Mouse (Mus musculus) neural tube, embryonic 14.5 days (tissue): ENCODE measurements around the gene Ctnnal1. TPM values are rescaled to one million over a fixed set of nuclear protein-coding genes. Genes with fewer than 3 reads are reported as not detected.

ENCODE experiments used
- ATAC-seq: fragments of 200-750 bp; cut with Nextera tagmentation; 2 replicates; pipeline ENCODE4 v1.8.0; 2017; ENCODE audit warnings: low read depth, mild to moderate bottlenecking, moderate TSS enrichment, moderate library complexity
- H3K27ac ChIP-seq: fragments of 300-500 bp; sonication (generic); 2 replicates; pipeline ENCODE4 v1.5.1; 2014; ENCODE audit warnings: low read depth, mild to moderate bottlenecking, control low read depth, low read length, moderate library complexity, mixed read lengths
- H3K27me3 ChIP-seq: fragments of 300-500 bp; sonication (generic); 2 replicates; pipeline ENCODE4 v1.6.1; 2014; ENCODE audit warnings: low read length; ENCODE audit not compliant: control insufficient read depth, insufficient read depth
- H3K36me3 ChIP-seq: fragments of 300-500 bp; sonication (generic); 2 replicates; pipeline ENCODE4 v1.6.1; 2014; ENCODE audit warnings: low read length, mixed read lengths; ENCODE audit not compliant: control insufficient read depth, insufficient read depth
- H3K4me1 ChIP-seq: fragments of 300-500 bp; sonication (generic); 2 replicates; pipeline ENCODE4 v1.6.1; 2014; ENCODE audit warnings: low read length; ENCODE audit not compliant: control insufficient read depth, insufficient read depth
- H3K4me2 ChIP-seq: fragments of 300-500 bp; sonication (generic); 2 replicates; pipeline ENCODE4 v1.6.1; 2014; ENCODE audit warnings: mild to moderate bottlenecking, low read depth, low read length, control low read depth
- H3K4me3 ChIP-seq: fragments of 300-500 bp; sonication (generic); 2 replicates; pipeline ENCODE4 v1.5.1; 2014; ENCODE audit warnings: low read depth, low read length, control low read depth, mixed read lengths
- H3K9ac ChIP-seq: fragments of 300-500 bp; sonication (generic); replicated peaks from 2 replicates; pipeline ENCODE4 v1.6.1; 2014; ENCODE audit warnings: low read depth, mild to moderate bottlenecking, control low read depth, low read length, mixed read lengths
- H3K9me3 ChIP-seq: fragments of 300-500 bp; sonication (generic); 2 replicates; pipeline ENCODE4 v1.6.1; 2016; ENCODE audit warnings: low read length; ENCODE audit not compliant: control insufficient read depth
- WGBS: fragments of 180-500 bp; shearing (Covaris S2); extraction: QIAGEN DNeasy Blood & Tissue Kit; methylation state at CpG from one replicate; pipeline ENCODE4 v1.1.7; 2014; 5-methylcytosine and 5-hydroxymethylcytosine counted together
- polyA plus RNA-seq: library from polyadenylated mRNA; unstranded; fragments of >200 nt; fragmentation: Nextera tagmentation; extraction: Ambion mirVana; gene quantifications from 2 replicates; pipeline ENCODE4 v1.2.1, GENCODE M21; 2014

Ctnnal1 gene
- polyA plus RNA-seq, 1 experiment from 2014 or later, result 14.4 TPM

DNA sequence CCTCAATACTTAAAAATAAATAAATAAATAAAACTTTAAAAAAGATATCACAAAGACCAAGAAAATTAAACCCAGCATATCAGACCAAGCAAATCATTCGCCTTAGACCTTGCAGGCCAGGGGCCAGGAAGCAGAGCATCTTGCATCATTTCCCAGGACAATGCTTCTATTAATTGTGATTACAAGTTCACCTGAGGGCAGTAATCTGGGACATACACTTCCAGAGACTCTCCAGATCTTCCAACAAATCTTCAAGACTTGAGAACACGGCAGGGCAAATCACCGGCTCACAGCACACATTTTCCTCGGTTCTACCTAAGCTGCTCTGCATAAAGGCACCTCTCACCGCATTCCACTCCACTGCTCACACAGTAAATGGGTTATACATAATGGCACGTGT, 16.9 kb downstream of the Ctnnal1 start:
- no peak for ATAC-seq
- no peak overlapping the region for H3K4me2 ChIP-seq
- no peaks in the 10 kb centered on the region for H3K27me3 ChIP-seq
- H3K9ac ChIP-seq, result no peak overlapping the region
- no peaks in the 10 kb centered on the region for H3K9me3 ChIP-seq
- H3K27ac ChIP-seq, result no peak overlapping the region
- peaks cover 6% of the 10 kb centered on the region; the same call in 1 of the 2 replicates for H3K36me3 ChIP-seq
- H3K4me1 ChIP-seq, result no peaks in the 10 kb centered on the region
- WGBS, result 94% methylated on average over 6 of the region's 6 CpGs
- no peak overlapping the region for H3K4me3 ChIP-seq

- H3K4me3 ChIP-seq, result no peak overlapping the region
- H3K9me3 ChIP-seq, result no peaks in the 10 kb centered on the region
- H3K4me2 ChIP-seq, result no peak overlapping the region
- no peaks in the 10 kb centered on the region for H3K27me3 ChIP-seq
- WGBS, result 87% methylated on average over 3 of the region's 3 CpGs
- H3K36me3 ChIP-seq, result peaks cover 6% of the 10 kb centered on the region; the same call in 1 of the 2 replicates
- no peak for ATAC-seq
- no peak overlapping the region for H3K9ac ChIP-seq
- H3K4me1 ChIP-seq, result no peaks in the 10 kb centered on the region
- no peak overlapping the region for H3K27ac ChIP-seq
These were observed 17.6 kb downstream of the Ctnnal1 start for GRCm38 (mm10) chr4:56847400-56847799.

DNA sequence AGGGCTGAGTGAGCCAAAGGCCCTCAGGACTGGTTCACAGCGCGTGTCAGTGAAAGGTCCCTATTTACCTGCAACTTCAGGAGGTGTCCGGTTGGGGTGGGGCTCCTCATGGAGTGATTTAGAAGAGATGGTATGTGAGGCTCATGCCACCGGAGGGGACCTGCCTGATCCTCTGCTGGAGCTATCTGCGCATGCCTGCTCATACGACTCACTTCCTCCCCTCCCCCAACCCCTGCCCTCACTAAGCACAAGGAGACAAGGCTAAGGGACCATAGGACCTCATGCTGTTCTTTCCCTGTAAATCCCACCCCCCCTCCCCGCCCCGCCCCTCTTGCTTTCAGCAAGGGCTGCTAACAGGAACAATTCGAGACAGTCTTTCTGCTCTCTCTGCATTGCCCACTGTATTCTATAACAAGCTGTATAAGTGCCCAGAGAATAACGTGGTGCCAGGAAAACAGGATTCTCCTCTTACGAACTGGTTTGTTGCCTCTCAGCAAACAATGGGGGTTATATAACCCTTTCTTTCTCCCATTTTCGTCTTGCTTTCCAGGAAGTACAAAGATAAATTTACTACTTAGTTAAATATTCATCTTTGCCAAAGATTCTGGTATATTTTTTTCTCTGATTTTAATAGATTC, 19.0 kb downstream of the Ctnnal1 start:
- WGBS, result 51% methylated on average over 12 of the region's 12 CpGs
- ATAC-seq, result peak; percentile 14; the same call in 1 of the 2 replicates
- Histone ChIP-seq H3K4me1 (no peaks in the 10 kb centered on the region), H3K4me3 (no peak overlapping the region), H3K9me3 (no peaks in the 10 kb centered on the region), H3K27ac (no peak overlapping the region), H3K4me2 (no peak overlapping the region), H3K36me3 (peaks cover 8% of the 10 kb centered on the region; the same call in 1 of the 2 replicates), H3K27me3 (no peaks in the 10 kb centered on the region), H3K9ac (no peak overlapping the region)

DNA sequence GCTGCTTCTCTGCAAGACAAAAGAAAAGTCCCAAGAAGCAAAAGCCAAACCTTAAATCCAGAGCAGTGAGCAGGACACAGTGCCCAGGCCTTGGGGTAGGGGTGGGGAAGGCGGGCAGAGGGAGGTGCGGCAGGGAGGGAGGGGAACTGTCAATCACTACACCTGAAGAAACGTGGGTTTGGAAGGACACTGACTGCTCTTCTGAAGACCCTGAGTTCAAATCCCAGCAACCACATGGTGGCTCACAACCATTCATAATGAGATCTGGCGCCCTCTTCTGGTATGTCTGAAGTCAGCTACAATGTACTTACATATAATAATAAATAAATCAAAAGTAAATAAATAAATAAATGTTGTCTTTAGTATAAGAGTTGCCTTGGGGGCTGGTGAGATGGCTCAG, 20.1 kb downstream of the Ctnnal1 start:
- H3K4me3 ChIP-seq, result no peak overlapping the region
- no peak for ATAC-seq
- 94% methylated on average over 4 of the region's 4 CpGs for WGBS
- no peak overlapping the region for H3K27ac ChIP-seq
- H3K27me3 ChIP-seq, result no peaks in the 10 kb centered on the region
- no peak overlapping the region for H3K9ac ChIP-seq
- H3K4me1 ChIP-seq, result no peaks in the 10 kb centered on the region
- H3K4me2 ChIP-seq, result no peak overlapping the region
- peaks cover 11% of the 10 kb centered on the region; the same call in 1 of the 2 replicates for H3K36me3 ChIP-seq
- no peaks in the 10 kb centered on the region for H3K9me3 ChIP-seq

DNA sequence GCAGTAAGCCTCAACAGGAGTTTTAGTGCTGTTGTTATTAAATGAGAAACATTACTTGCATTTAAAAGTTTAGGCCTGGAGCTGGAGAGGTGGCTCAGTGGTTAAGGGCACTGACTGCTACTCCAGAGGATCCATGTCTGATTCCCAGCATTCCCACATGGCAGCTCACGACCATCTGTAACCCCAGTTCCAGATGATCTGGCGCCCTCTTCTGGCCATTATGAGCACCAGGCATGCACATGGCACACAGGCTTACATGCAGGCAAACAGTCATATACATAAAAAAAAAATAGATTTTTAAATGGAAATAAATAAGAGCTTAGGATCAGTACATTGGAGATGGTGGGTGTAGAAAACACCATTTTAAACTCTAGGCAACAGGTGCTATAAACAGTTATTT, 21.0 kb downstream of the Ctnnal1 start:
- Histone ChIP-seq H3K27ac (no peak overlapping the region), H3K27me3 (no peaks in the 10 kb centered on the region), H3K4me3 (no peak overlapping the region), H3K4me1 (no peaks in the 10 kb centered on the region), H3K36me3 (peaks cover 11% of the 10 kb centered on the region; the same call in 1 of the 2 replicates), H3K4me2 (no peak overlapping the region), H3K9ac (no peak overlapping the region), H3K9me3 (no peaks in the 10 kb centered on the region)
- ATAC-seq, result no peak
- WGBS, result 96% methylated on average over 2 of the region's 2 CpGs

- Histone ChIP-seq H3K36me3 (peaks cover 11% of the 10 kb centered on the region; the same call in 1 of the 2 replicates), H3K9me3 (no peaks in the 10 kb centered on the region), H3K4me3 (no peak overlapping the region), H3K27ac (no peak overlapping the region), H3K27me3 (no peaks in the 10 kb centered on the region), H3K4me1 (no peaks in the 10 kb centered on the region), H3K9ac (no peak overlapping the region), H3K4me2 (no peak overlapping the region)
- ATAC-seq, result no peak
- WGBS, result 81% methylated on average over 7 of the region's 7 CpGs
These were observed 22.5 kb downstream of the Ctnnal1 start for GRCm38 (mm10) chr4:56842501-56842900.

DNA sequence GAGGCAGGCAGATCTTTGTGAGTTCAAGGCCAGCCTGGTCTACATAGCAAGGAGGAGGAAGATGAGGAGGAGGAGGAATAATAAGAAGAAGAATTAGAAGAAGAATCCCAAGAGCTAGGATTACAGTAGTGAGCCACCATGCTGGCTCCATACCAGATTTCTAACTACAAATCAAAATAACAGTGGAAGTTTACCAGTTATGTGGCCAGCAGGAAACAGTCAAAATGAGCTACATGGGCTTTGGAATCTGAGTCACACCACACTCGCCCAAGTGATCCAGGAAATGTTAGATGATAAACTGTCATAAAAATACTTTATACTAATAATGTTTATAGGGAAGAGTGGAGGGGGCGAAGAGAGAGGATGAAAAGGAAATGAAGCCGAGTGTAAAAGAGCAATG, 24.7 kb downstream of the Ctnnal1 start:
- Histone ChIP-seq H3K36me3 (peaks cover 18% of the 10 kb centered on the region; the same call in 1 of the 2 replicates), H3K4me1 (no peaks in the 10 kb centered on the region), H3K27me3 (no peaks in the 10 kb centered on the region), H3K9ac (no peak overlapping the region), H3K9me3 (no peaks in the 10 kb centered on the region), H3K4me3 (no peak overlapping the region), H3K4me2 (no peak overlapping the region), H3K27ac (no peak overlapping the region)
- no peak for ATAC-seq
- 90% methylated on average over 3 of the region's 3 CpGs for WGBS

DNA sequence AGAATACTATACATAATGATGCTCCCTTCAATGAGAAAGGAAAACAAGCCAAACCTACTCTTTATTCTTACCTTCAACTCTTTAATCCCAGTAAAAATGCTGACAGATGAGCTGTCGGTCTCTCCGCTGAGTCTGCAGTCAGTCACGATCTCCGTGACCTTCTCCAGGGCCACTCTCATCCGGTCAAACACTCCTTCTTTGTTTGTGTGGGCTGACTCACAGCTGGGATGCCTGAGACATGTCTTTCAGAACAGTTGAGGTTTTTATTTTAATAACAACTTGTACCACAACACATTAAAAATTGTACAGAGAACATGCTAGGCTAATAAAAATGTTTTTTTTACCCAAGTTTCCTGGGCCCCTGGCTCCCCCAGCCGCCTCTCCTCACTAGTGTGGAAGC, 27.3 kb downstream of the Ctnnal1 start:
- H3K27ac ChIP-seq, result no peak overlapping the region
- no peak for ATAC-seq
- H3K36me3 ChIP-seq, result peaks cover 25% of the 10 kb centered on the region; the same call in 1 of the 2 replicates
- WGBS, result 87% methylated on average over 6 of the region's 6 CpGs
- H3K4me3 ChIP-seq, result no peak overlapping the region
- H3K9ac ChIP-seq, result no peak overlapping the region
- no peaks in the 10 kb centered on the region for H3K9me3 ChIP-seq
- H3K4me2 ChIP-seq, result no peak overlapping the region
- no peaks in the 10 kb centered on the region for H3K27me3 ChIP-seq
- H3K4me1 ChIP-seq, result no peaks in the 10 kb centered on the region

DNA sequence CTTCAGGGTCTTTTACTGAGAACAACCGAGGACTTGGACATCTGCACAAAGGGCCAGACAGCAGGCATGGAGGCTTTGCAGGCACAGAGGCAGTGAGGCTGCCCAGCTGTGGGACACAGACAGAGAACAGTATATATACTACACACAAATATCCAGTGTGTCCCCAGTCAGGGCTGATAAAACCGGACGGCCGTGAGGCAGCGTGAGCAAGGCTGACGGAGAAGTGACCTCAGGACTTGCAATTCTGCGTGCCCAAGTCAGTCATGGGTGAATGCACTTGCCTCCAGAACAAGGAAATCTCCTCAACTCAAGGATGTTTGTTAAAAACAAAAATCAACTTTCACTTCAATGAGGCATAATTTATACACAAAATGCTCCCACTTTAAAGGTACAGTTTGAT, 33.0 kb downstream of the Ctnnal1 start:
- Histone ChIP-seq H3K36me3 (peaks cover 23% of the 10 kb centered on the region), H3K4me1 (no peaks in the 10 kb centered on the region), H3K27me3 (no peaks in the 10 kb centered on the region), H3K9me3 (no peaks in the 10 kb centered on the region), H3K4me2 (no peak overlapping the region), H3K9ac (no peak overlapping the region), H3K4me3 (no peak overlapping the region), H3K27ac (no peak overlapping the region)
- no peak for ATAC-seq
- 90% methylated on average over 7 of the region's 7 CpGs for WGBS
